Mouse (Mus musculus) adrenal gland, adult 18-20 months (tissue): Measurements from ENCODE around the gene Nrxn1. TPM values are rescaled to one million over a fixed set of nuclear protein-coding genes. Genes with fewer than 3 reads are reported as not detected.
"Not testable (repeated sequence)": the region's sequence is repeated elsewhere in the genome, so short reads cannot be mapped to it uniquely, and the experiment has no call there.

Experiments
- DNase-seq, 2 experiments: peaks; one replicate each; pipeline ENCODE4 v3.0.0; 2021 to 2022; ENCODE audit warnings: low spot score in 2 of 2
- total RNA-seq, 2 experiments: library from RNA; stranded (reverse); gene quantifications; 1 replicate in 1 of 2; 2 replicates in 1 of 2; pipeline ENCODE4 v1.2.3; 2021

Nrxn1 gene
- total RNA-seq, 2 experiments from 2014 or later = 12.1 to 15.1 TPM

- peak in 1 of 2 experiments; percentile 18 for DNase-seq
Observed at GRCm38 (mm10) chr17:90584666-90585195, 508.1 kb downstream of the Nrxn1 start.

- no peak for DNase-seq
Observed at GRCm38 (mm10) chr17:90583826-90584534, 508.9 kb downstream of the Nrxn1 start.

GRCm38 (mm10) chr17:90583196-90583595 lies 509.7 kb downstream of the Nrxn1 start:
- no peak for DNase-seq

- no peak for DNase-seq
Observed at GRCm38 (mm10) chr17:90569877-90570276, 523.0 kb downstream of the Nrxn1 start.

- no peak for DNase-seq
Observed at GRCm38 (mm10) chr17:90565186-90565585, 527.7 kb downstream of the Nrxn1 start.

DNA sequence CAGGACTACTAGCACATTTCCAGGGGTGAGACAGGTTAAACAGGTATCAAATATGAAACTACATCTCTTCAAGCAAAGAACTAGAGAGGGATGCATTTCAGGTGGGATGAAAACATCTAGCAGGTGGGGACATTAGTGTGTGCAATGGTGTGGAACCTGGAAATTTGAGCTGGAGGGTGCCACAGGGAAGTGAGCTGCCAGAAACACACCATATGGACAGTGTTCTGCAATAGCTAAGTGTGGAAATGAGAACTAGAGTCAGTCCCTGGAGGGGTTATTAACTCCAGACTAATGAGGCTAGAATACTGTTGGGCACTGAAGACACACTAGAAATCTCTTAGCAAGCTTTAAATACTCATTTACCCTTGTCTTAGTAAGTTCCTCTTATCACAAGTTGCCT lies 536.5 kb downstream of the Nrxn1 start:
- no peak for DNase-seq

DNA sequence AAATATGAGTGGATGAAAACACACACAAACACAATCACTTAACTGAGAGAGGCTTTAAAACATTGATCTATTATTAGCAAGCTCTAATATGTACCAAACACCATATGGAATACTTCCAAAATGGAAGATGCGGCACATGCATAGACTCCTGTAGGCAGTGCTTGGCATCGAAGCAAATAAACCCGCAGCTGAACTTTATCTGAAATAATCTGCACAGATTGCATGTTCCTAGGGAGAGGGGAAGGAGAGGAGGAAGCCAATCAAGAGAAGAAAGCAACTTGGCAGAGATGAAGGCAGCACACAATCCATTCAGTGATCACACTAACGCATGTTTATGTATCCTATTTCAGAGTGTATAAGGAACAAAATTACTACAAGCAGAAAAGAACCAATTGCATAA lies 542.5 kb downstream of the Nrxn1 start:
- DNase-seq = no peak

DNA sequence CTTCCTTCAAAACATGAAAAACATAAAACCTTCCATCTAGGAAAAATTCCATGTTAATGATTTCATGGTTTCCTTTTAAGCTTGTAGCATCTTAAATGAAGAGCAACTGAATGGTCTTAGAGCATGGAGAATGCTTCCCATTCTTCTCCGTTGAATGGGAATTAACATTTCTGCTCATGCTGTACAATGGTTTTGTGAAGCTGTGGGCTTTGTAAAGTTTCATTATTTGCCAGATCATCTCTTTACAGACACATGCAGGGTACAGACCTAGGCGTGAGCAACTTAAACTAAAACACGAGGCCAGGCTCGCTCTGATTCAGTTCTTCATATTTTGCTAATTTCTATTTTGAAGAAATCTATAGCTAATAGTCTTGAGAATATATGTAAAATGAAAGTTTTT lies 546.1 kb downstream of the Nrxn1 start:
- no peak for DNase-seq

DNA sequence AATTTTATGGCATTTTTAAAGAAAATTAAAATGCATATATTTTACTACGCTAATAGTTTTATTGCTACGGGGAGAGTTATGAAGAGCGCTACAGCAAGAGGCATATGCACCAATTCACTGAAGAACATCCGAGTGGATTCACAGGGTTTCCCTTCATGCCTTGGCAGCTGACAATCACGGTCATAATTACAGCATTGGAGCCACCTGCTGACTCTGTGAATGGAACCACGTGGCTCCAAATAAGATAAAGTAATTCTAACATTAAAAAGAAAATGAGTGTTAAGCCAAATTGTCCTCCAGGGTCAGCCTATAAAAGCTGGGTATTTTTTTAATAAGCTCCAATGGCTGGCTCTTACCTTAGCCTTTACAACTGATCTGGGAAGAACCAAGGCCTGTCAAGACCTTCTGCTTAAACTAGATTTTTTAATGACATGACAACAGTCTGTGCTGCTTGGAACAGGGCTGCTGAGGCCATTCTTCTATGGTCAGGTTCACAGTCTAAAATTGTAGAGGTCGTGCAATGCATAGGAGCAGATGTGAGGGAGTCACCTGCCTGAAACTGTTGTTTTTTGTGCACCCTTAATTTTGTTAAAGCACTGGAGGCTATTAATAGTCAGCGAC lies 548.1 kb downstream of the Nrxn1 start:
- DNase-seq = no peak

DNA sequence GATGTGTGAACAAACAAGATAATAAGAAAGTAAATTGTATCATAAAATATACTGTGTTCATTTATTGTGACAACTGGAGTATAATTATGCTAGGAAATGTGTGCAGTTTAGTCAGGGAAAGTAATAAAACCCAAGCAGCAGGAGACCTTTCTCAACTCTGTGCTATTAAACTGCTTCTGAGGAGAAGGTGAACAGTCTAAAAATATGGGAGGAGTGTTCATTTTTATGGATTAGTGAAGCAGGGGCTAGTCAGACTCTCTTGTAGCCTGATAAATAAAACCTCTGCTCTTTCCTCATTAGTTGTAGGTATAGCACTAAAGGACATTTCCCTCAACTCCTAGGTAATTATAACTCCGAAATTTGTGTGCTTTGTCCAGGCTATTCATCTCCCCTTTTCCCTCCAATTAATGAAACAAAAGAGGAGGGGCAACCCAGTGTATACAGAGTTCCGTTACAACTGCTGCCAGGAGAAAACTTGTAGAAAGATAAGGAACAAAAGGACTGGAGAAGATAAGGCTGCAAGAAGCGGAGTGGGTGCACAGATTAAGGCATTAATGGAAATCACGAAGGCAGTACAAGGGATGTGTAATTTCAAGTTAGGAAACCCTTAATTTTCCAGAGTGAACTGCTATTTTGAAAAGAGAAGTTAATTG lies 548.8 kb downstream of the Nrxn1 start:
- DNase-seq = no peak

DNA sequence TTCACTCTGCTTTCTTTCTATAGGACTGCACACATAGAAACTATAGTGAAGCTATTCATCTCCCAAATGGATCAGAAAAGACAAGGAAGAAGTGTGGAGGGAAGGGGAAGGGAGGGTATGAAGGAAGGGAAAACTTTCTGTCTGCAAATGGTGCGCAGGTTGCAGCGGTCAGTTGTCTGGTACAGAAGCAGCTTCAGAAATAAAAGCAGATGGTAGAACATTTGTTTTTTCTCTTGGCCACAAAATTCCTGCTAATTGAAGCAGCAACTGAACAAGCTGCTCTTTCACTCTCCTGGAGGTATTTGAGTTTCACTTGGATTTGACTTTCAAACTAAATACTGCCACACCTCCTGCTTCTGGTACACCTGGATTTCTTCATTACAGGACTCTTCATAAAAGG lies 561.4 kb downstream of the Nrxn1 start:
- no peak for DNase-seq

DNA sequence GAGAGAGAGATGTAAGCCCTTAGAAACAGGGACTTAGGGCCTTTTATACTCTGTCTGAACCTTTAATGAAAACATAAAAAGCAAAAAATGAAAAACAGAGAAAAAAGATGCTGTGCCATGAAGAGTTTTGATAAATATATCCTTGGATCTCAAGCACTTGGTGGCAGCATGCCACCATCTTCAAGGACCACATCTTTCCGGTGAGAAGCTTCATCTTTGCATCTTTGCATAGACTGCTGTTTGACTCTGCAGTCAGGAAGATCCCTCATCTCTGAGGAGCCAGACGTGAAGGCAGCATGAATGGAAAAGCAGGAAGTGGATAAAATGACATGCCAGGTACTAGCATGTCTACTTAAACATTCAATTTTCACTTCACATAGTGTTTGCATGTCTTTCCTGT lies 586.8 kb downstream of the Nrxn1 start:
- no peak for DNase-seq

- not testable (repeated sequence) for DNase-seq
Observed at GRCm38 (mm10) chr17:90503999-90504398, 588.9 kb downstream of the Nrxn1 start.

DNA sequence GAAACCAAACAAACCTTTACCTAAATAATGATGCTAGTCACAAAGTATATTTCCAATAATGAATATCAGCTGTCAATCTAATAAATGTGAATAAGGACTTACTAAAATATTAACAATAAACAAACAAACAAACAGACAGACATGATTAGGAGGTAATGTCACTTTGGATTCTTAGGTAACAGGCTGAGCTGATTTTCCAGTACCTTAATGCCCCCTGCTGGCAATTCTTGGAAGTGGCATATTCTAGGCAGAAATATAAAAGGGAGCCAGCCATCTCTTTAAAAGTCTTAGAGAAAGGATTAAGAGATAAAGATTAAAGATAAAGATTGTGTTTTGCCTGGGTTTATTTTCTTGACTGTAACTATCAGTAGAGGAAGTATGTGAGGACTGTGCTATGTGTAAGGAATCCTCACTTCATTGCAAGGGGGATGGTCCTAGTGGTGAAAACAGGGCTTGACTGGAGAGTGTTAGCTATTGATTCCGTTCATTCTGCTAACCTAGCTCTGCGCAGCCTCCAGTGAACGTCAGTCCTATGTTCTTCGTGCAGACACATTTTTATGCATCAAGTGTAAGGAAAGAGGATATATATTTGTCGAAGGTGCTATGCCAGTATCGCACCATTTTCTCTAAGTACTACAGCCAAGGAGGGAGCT lies 591.7 kb downstream of the Nrxn1 start:
- peak; percentile 31 to 47 for DNase-seq

DNA sequence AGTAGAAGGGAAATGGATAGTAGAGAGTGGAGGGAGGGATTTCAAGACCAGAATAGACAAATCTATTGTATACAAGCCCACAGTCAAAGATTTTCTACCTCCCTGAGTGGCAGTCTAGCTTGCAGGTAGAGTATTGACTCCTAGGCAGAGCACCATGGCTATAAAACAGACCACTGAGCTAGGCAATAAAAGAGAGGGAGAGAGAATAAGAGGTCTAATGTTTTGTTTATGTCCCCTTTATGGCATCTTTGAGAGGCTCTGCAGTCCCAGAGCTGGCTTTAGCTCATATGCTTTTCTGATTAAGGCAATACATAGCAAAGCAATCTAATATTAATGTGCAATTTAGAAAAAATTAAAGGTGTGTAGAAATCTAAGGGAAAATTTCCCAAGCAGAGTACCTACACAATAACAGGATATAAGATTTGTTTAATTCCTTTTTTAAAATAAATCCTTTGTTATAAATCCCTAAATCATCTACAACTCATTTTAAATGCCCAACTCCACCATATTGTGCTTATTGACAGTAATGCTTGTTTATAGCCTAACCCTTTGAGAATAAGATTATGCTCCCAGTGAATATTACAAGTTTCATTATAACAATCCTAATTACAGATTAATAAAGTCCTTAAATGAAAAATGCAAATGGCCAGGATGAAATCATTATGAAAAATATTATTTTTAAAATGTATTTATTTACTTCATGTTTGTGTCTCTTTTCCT lies 613.2 kb downstream of the Nrxn1 start:
- no peak for DNase-seq

DNA sequence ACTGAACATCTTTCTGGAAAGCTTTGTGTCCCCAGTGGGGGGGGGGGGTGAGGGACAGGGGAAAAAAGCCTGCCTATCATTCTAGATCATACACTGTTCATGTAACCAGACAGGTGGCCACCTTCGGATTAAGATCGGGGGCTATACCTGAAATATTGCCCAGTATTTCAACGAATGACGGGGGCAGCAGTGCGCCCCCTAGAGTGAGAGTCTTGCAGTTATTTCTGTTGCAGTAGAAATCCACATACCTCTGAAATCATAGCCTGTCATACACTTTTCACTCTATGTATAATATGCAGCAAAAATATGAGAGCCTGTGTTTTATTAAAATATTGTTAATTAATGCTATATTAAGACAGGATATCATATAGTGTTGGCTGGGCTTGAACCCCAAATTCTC lies 636.1 kb downstream of the Nrxn1 start:
- DNase-seq = no peak

DNA sequence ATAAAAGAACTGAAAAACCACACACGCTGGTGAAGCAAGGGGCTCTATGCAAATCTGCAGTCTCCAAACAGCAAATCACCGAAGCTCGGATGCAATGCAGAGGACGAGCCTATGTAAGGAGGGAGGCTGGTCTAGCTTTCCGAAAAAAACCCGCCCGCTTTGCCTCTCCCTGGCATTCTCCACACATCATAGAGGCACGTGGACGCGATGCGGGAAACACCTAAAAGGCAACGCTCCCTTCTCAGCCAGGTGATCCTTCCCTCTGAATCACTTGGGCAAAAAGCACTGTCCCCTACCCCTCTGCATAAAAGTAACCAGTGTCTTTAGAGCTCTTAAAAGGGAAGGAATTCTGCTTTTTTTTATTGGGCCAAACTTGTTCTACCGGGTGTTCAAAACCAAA lies 637.0 kb downstream of the Nrxn1 start:
- no peak for DNase-seq

- DNase-seq = no peak
Observed at GRCm38 (mm10) chr17:90455409-90455775, 637.5 kb downstream of the Nrxn1 start.

DNA sequence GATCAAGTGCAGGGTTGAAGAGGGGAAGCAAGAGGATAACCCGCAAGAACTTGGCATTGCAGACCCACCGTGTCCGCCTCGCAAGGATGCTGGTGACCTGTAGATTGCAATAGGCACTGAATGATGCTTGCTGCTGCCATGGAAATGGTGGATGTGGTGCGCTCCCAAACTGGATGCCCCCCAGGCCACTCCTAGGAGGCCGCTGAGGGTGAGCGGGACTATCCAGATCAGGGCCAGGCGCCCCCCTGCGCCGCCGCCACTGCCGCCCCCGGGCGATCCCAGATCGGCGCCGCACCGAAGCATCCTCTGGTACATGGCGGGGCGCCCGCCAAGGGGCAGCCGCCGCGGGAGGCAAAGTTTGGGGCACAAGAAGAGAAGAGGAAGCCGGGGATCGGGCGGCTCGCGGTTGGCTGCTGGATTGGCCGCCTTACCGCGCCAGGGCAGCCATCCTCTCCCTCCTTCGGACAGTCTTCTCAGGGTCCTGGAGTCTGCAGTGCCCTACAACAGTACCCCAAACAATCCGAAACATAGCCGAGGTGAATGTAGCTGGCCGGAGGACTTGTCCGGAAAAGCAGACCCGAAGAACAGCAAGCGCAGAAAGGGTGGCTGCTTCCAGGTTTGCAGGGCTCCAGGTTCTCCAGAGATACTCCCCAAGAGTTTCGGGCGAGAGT lies 638.0 kb downstream of the Nrxn1 start:
- DNase-seq = no peak

DNA sequence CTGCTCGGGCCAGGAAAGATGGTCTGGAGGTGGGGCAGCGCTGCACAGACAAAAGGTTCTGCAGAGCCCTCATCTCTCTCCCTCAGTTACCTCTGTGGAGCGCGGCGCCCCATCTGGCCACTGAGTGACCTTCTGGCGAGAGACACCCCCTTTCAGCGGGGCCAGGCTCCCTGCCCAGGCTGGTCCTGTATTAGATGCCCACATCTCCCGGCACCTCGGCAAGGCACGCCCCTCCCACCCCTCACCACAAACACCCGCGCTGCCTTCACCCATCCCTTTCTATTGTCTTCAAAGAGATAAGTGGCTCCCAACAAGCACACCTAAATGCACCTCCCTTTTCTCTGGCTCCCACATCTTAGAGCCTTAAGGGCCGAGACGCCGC lies 638.5 kb downstream of the Nrxn1 start:
- no peak for DNase-seq

DNA sequence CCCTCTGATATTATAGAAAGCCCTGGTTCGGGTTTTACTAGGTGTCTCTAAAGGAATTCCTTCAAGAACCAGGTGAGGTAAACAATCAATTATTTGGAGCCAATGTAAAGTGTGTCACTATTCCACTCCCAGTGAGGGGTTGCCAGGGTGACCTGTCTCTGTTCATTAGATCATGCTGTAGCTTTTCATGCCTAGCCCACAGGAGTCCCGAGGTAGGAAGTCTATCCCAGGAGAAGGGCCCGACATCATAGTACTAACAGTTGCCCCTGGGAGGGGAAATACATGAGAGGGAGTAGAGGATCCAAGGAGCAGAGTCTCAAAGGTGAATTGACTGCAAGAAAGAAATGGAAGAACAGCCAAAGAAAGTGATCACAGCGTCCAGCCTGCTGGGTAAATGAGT lies 639.6 kb downstream of the Nrxn1 start:
- DNase-seq = no peak
